Mouse (Mus musculus): ENCODE data around the gene Myo1e.
"Not testable (repeated sequence)": the region's sequence is repeated elsewhere in the genome, so short reads cannot be mapped to it uniquely, and the experiment has no call there.

Gene Myo1e

DNA sequence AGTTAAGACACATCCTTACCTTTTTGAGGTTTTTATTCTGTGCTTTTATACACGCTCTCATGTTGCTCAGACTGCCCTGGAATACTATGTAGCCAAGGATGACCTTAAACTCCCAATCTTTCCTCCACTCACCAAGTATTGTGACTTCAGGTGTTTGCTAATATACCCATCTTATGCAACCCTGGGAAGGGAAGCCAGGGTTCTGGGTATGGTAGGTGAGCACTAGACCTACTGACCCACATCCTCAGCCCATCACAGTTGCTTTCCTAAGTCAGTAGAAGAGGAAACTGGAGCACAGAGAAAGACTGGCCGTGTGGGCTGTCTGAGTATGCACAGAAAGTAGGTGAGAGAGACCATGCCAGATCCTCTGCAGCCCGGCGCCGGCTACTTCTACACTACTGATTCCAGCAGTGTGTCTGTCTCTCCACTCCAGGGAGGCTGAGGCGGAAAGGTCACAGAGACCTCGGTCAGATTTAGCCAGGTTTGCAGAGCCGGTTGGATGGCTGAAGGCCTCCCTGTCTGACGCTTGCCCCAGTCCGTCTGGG is 44.4 kb downstream of the Myo1e start:
- no peak for DNase-seq (ENCODE audit: low read depth)

GRCm38 (mm10) chr9:70253016-70253415 is 45.9 kb downstream of the Myo1e start:
- no peak for DNase-seq (ENCODE audit: low read depth)

DNA sequence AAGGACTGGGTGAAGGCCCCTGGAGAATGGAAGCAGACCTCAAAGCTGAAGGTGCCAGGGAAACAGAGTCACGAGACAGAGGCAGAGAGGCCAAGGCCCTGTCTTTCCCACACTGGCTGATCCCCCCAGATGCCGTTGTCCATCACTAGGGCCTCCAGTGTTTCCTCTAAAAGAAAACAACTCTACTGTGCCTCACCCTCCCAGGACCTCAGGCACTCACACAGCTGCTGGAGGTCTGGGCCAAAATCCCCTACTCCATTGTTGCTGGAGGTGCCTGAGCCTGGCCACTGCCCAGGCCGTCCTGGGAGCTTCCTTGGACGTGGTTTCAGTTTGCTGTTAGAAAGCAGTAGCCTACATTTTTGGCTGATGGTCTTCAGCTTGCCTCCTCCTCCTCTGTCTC is 47.9 kb downstream of the Myo1e start:
- DNase-seq (ENCODE audit: low read depth) = no peak

DNA sequence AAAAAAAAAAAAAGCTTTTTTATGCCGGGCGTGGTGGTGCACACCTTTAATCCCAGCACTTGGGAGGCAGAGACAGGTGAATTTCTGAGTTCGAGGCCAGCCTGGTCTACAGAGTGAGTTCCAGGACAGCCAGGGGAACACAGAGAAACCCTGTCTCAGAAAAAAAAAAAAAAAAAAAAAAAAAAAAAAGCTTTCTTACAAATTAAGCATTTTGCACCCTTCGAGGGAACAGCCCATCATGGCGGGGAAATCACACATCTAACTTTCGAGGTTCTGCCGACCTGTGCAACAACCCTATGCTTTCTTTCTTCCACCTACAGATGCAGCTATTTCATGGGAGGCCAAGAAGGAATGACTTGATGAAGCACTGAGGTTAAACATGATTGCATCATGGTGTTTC is 48.9 kb downstream of the Myo1e start:
- DNase-seq (ENCODE audit: low read depth) = not testable (repeated sequence)

DNA sequence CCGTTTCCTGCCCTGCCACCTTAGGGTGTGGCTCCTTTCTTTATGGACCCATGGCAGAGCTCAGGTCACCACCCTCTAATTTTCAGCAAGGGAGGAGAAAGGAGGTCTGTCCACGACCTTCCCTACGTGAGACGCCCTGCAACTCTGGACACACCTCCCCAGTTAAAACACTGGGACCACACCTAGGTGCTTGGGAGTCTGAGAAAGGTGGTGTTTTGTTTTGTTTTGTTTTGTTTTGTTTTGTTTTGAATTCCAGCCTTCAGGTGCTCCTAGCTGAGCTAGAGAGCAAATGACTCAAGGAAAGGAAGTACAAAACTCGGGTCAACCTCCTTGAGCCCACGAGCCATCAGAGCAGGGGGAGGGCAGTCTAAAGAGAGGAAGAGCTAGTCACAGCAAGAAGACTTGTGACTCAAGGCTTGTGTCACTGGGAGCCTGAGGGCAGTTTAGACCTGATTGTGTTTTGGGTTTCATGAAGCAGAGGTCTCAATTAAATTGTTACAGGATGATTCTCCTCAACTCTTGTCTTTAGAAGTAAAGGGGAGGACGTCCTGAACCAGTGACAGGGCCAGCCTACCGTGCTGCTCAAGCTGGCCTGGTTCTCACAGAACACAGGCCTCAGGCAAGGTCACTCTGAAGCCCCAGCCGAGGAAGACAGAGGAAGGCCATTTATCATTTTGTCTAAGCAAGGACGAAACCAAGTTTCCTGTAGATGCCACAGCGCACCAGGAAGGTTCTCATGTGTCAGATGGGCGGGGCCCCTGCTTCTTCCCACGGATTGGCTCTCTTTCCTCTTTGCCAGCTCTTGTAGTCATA is 50.3 kb downstream of the Myo1e start:
- no peak for DNase-seq (ENCODE audit: low read depth)

DNA sequence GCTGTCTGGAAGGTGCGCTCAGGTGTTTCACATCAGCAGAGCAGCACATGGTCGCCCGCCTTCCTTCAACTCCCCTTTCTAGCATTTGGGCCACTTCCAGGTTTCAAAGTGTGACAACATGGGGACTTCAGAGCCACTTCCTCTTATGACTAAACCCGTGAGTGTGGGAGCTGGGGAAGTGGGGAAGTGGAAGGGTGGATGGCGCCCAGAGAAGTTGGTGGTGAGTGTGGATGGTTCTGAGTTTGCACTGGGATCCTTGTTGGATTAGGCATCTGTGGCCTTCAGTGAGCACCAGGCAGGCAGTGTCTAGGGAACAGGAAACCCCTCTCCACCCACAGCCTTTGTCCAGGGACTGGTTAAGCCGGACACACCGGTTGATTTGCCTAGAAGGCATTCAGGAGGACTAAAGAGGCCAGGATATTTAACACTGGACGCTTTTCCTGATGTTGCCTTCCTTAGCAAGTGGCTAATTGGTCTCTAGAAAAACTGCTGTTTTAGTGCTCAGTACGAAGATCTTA is 53.2 kb downstream of the Myo1e start:
- no peak for DNase-seq (ENCODE audit: low read depth)

GRCm38 (mm10) chr9:70261646-70262045 is 54.5 kb downstream of the Myo1e start:
- DNase-seq (ENCODE audit: low read depth) = no peak

GRCm38 (mm10) chr9:70263134-70263533 is 56.0 kb downstream of the Myo1e start:
- no peak for DNase-seq (ENCODE audit: low read depth)

DNA sequence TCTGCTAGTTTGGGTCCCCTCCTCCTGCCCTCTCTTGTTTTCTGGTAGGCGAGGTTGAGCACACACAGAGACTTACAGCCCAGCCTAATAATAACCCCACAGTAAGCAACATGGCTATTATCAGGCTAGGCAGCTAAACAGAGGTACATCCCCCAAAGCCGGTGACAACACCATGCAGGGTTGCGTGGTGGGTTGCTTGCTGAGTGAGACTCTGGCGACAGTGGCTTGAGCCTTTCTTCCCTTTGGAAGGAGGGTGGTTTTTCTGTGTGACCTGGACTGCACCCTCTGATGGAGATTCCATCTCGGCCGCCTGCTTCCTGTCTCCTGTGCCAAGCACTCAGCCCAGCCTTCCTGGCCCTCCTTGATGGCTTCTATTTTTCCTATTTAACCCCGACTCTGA is 56.6 kb downstream of the Myo1e start:
- DNase-seq (ENCODE audit: low read depth) = no peak

DNA sequence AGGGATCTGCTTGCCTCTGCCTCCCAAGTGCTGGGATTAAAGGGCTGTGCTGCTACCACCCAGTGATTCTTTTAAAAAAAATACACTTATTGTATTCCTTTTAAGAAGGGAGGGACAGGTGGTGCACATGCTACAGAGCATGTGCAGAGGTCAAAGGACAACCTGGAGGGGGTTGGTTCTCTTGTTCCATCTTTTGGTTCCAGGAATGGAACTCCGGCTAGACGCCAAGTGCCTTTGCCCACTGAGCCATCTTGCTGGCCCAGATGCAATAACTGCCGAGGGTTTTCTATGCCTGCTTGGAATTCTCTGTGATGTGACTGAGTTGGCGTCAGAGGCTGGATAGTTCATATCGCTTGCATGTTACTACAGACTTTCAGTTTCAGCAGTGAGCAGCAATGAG is 58.4 kb downstream of the Myo1e start:
- DNase-seq (ENCODE audit: low read depth) = no peak

- no peak for DNase-seq (ENCODE audit: low read depth)
Measured at GRCm38 (mm10) chr9:70266186-70266585, 59.0 kb downstream of the Myo1e start.

- no peak for DNase-seq (ENCODE audit: low read depth)
Measured at GRCm38 (mm10) chr9:70267108-70267507, 60.0 kb downstream of the Myo1e start.

DNA sequence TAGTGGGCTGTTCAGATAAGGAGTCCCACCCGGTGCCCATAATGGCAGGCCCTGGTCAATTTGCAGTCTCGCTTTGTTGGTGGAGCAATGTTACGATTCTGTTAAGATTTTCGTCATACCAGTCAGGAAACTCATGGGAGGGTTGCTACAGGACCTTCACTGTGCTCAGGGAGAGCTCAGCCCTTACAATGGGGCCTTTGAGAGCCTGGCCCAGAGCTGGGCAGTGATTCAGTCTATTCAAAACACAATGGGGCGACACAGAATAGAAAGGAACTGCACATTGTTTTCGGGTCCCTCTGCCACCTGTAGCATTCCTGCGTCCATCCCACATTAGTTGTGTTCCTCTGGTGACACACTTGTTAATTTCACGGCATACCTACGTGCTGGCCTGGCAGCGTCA is 62.2 kb downstream of the Myo1e start:
- no peak for DNase-seq (ENCODE audit: low read depth)

GRCm38 (mm10) chr9:70270468-70270867 is 63.3 kb downstream of the Myo1e start:
- no peak for DNase-seq (ENCODE audit: low read depth)

DNA sequence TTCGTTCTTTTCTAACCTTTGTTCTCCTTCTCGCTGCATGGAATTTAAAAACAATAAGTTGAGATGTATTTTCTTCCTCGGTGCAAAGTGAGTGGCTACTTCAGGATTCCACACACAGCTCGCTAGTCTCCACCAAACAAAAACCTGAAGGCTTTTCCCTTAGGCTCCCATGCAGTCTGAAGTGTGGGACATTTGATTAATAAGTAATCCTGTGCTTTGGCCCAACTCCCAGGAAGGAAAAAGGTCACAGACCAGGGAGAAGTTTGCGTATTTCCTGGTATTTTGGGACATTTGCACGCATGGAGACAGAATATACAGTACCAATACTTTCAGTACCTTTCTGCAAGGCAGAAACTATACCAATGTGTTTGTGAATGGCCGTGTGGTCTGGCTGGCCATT is 64.0 kb downstream of the Myo1e start:
- no peak for DNase-seq (ENCODE audit: low read depth)

- DNase-seq (ENCODE audit: low read depth) = no peak
Measured at GRCm38 (mm10) chr9:70271631-70272030, 64.5 kb downstream of the Myo1e start.

GRCm38 (mm10) chr9:70274071-70274470 is 66.9 kb downstream of the Myo1e start:
- no peak for DNase-seq (ENCODE audit: low read depth)

GRCm38 (mm10) chr9:70274476-70274875 is 67.3 kb downstream of the Myo1e start:
- DNase-seq (ENCODE audit: low read depth) = no peak

- DNase-seq (ENCODE audit: low read depth) = no peak
Measured at GRCm38 (mm10) chr9:70274887-70275555, 67.9 kb downstream of the Myo1e start.

DNA sequence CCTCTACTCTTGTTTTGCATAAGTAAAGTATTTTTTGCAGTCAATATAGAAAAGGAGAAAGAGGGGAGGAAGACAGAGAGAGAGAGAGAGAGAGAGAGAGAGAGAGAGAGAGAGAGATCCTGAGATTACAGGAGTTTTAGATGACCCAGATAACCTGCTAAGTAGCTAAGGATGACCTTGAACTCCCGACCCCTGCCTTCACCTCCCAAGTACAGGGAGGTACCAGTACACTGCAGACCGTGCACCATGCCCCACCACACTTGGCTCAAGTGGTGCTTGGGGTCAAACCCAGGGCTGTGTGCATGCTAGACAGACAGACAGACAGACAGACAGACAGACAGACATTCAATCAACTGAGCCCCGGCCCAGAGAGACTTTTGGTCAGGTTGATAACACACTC is 69.9 kb downstream of the Myo1e start:
- DNase-seq (ENCODE audit: low read depth) = no peak

- DNase-seq (ENCODE audit: low read depth) = no peak
Measured at GRCm38 (mm10) chr9:70277529-70277982, 70.4 kb downstream of the Myo1e start.

- DNase-seq (ENCODE audit: low read depth) = no peak
Measured at GRCm38 (mm10) chr9:70281407-70281806, 74.3 kb downstream of the Myo1e start.

DNA sequence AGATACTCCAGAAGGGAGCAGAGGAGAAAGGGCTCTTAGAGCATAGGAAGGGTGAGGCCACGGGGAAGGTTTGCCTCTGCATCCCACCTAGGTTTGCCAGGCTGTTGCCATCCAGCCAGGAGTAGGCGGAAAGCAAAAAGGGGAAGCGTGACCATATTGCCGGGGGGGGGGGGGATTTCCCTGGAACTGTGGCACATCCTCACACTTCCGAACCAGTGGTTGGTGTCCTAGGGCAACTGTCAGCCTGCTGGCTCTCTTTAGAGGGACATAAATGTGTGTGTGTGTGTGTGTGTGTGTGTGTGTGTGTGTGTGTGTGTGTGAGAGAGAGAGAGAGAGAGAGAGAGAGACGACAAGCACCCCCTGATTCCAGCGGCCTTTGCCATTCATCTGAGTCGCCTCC is 75.0 kb downstream of the Myo1e start:
- no peak for DNase-seq (ENCODE audit: low read depth)

All from fibroblast of lung, adult 2 months (primary cell).